Mouse (Mus musculus): ENCODE data around the gene Nelfcd.

- TF ChIP-seq CTCF (IDR thresholded peaks at IDR 0.05; ENCODE audit: low read depth) (no peak), EP300 (IDR thresholded peaks at IDR 0.05; ENCODE audit: low read depth) (no peak)
These were observed 34.7 kb downstream of the Nelfcd start, which contains the start of gene Tubb1 for GRCm38 (mm10) chr2:174450353-174450752.
